Mouse (Mus musculus): ENCODE measurements at regions not wholly inside any gene's neighbourhood (a gene's known extent, or its start where the extent isn't known, plus 50 kb on each side); places are given as distances from the start of the nearest gene placed in this dataset.
A peak's percentile ranks its signal among the peaks of the same experiment; 100 is the strongest.

DNA sequence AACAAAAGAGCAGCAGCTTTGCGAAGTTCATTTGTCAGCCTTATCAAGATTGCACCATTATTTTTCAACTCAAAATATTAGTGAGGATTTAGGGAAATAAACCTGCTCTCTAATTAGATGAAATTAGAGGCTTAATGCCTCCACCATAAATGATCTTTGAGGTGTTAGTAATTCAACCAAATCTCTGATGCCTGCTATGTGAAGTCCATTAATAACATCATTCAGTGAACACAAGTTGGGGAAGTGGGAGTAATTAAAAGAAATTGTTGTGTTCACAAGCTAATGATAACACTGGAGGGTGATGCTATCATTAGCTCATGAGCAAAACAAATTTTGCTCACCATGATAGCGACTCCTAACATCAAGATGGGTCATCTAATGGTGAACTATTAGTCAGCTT is 246.0 kb downstream of the Ttc6 start:
- H3K27me3 ChIP-seq (replicated peaks; ENCODE audit: control insufficient read depth, insufficient read depth, low read length), result no peaks in the 10 kb centered on the region
- H3K4me3 ChIP-seq (ENCODE audit: insufficient read depth, low read depth, low read length), result no peak overlapping the region
- no peaks in the 10 kb centered on the region for H3K36me3 ChIP-seq (ENCODE audit: control insufficient read depth, insufficient read depth, low read length)
- TF ChIP-seq POLR2A (IDR thresholded peaks at IDR 0.05; ENCODE audit: low read depth, low read length) (no peak), CTCF (conservative IDR thresholded peaks at IDR 0.05; ENCODE audit: insufficient read depth, insufficient read length, low read depth, low read length) (no peak)
- H3K27ac ChIP-seq (ENCODE audit: insufficient read depth, low read depth, low read length), result no peak overlapping the region
- H3K4me1 ChIP-seq (ENCODE audit: control insufficient read depth, insufficient read depth, low read length), result no peaks in the 10 kb centered on the region
- DNase-seq, result no peak
- WGBS, result 83% methylated on average over 2 of the region's 2 CpGs

DNA sequence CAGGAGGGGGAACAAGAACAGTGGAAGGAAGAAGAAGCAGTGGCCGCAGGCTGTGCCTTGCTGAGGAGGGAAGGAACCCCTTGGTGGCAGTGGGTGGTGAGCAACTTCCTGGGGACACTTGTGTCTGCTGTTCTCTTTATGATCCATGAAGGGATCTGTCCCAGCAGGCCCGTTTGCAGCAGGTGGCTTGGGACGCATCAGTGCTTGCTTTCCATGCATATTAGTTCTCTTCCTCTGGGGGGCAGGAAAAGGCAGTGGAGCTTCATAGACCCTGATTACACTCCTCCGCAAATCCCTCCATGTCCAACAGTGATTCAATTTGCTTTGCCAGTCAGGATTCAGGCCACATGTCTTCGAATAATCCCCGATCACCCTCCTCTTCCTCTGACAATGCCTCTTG is 259.9 kb downstream of the Ttc6 start:
- H3K4me1 ChIP-seq (ENCODE audit: control insufficient read depth, insufficient read depth, low read length), result no peaks in the 10 kb centered on the region
- 32% methylated on average over 6 of the region's 6 CpGs for WGBS
- H3K27ac ChIP-seq (ENCODE audit: insufficient read depth, low read depth, low read length), result no peak overlapping the region
- no peaks in the 10 kb centered on the region for H3K36me3 ChIP-seq (ENCODE audit: control insufficient read depth, insufficient read depth, low read length)
- DNase-seq, result no peak
- H3K4me3 ChIP-seq (ENCODE audit: insufficient read depth, low read depth, low read length), result no peak overlapping the region
- no peak for TF ChIP-seq CTCF (conservative IDR thresholded peaks at IDR 0.05; ENCODE audit: insufficient read depth, insufficient read length, low read depth, low read length)
- no peaks in the 10 kb centered on the region for H3K27me3 ChIP-seq (replicated peaks; ENCODE audit: control insufficient read depth, insufficient read depth, low read length)

DNA sequence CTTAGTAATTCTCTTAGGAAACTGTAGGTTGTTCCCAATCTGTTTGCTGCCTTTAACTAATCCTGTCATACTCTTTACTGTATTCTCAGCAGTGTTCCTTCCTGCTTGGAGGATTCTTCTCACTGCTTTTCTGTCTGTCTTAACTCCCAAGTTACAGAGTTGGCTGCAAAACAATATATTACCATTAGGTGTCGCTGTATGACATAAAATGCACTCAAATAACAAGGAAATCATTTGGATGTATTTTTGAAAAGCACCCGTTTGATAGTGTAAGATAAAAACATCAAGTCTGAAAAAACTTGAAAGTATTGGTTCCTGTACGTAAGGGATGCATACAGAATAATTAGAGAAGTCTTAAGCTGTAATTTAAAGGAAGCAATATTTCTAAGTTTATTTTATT is 261.8 kb downstream of the Ttc6 start:
- 7% methylated on average over 3 of the region's 3 CpGs for WGBS
- H3K36me3 ChIP-seq (ENCODE audit: control insufficient read depth, insufficient read depth, low read length), result no peaks in the 10 kb centered on the region
- H3K4me3 ChIP-seq (ENCODE audit: insufficient read depth, low read depth, low read length), result no peak overlapping the region
- TF ChIP-seq CTCF (conservative IDR thresholded peaks at IDR 0.05; ENCODE audit: insufficient read depth, insufficient read length, low read depth, low read length), result peak; percentile 24
- no peak for TF ChIP-seq POLR2A (IDR thresholded peaks at IDR 0.05; ENCODE audit: low read depth, low read length)
- H3K27ac ChIP-seq (ENCODE audit: insufficient read depth, low read depth, low read length), result no peak overlapping the region
- peak; percentile 43 for DNase-seq
- H3K4me1 ChIP-seq (ENCODE audit: control insufficient read depth, insufficient read depth, low read length), result no peaks in the 10 kb centered on the region
- no peaks in the 10 kb centered on the region for H3K27me3 ChIP-seq (replicated peaks; ENCODE audit: control insufficient read depth, insufficient read depth, low read length)

GRCm38 (mm10) chr12:57842813-57843212 is 278.9 kb downstream of the Ttc6 start:
- no peaks in the 10 kb centered on the region for H3K36me3 ChIP-seq (ENCODE audit: control insufficient read depth, insufficient read depth, low read length)
- WGBS, result 51% methylated on average over 4 of the region's 4 CpGs
- H3K27ac ChIP-seq (ENCODE audit: insufficient read depth, low read depth, low read length), result no peak overlapping the region
- DNase-seq, result peak; percentile 5
- no peak overlapping the region for H3K4me3 ChIP-seq (ENCODE audit: insufficient read depth, low read depth, low read length)
- no peaks in the 10 kb centered on the region for H3K27me3 ChIP-seq (replicated peaks; ENCODE audit: control insufficient read depth, insufficient read depth, low read length)
- TF ChIP-seq CTCF (conservative IDR thresholded peaks at IDR 0.05; ENCODE audit: insufficient read depth, insufficient read length, low read depth, low read length), result no peak
- no peak for TF ChIP-seq POLR2A (IDR thresholded peaks at IDR 0.05; ENCODE audit: low read depth, low read length)
- H3K4me1 ChIP-seq (ENCODE audit: control insufficient read depth, insufficient read depth, low read length), result no peaks in the 10 kb centered on the region

GRCm38 (mm10) chr12:57871028-57871427 is 307.1 kb downstream of the Ttc6 start:
- Histone ChIP-seq H3K27me3 (replicated peaks; ENCODE audit: control insufficient read depth, insufficient read depth, low read length) (no peaks in the 10 kb centered on the region), H3K4me3 (ENCODE audit: insufficient read depth, low read depth, low read length) (no peak overlapping the region), H3K27ac (ENCODE audit: insufficient read depth, low read depth, low read length) (no peak overlapping the region), H3K4me1 (ENCODE audit: control insufficient read depth, insufficient read depth, low read length) (no peaks in the 10 kb centered on the region), H3K36me3 (ENCODE audit: control insufficient read depth, insufficient read depth, low read length) (no peaks in the 10 kb centered on the region)
- no peak for TF ChIP-seq CTCF (conservative IDR thresholded peaks at IDR 0.05; ENCODE audit: insufficient read depth, insufficient read length, low read depth, low read length)
- TF ChIP-seq POLR2A (IDR thresholded peaks at IDR 0.05; ENCODE audit: low read depth, low read length), result no peak
- DNase-seq, result no peak
- WGBS, result 86% methylated on average over 2 of the region's 2 CpGs

- Histone ChIP-seq H3K4me3 (ENCODE audit: insufficient read depth, low read depth, low read length) (no peak overlapping the region), H3K36me3 (ENCODE audit: control insufficient read depth, insufficient read depth, low read length) (no peaks in the 10 kb centered on the region), H3K27me3 (replicated peaks; ENCODE audit: control insufficient read depth, insufficient read depth, low read length) (no peaks in the 10 kb centered on the region), H3K4me1 (ENCODE audit: control insufficient read depth, insufficient read depth, low read length) (no peaks in the 10 kb centered on the region), H3K27ac (ENCODE audit: insufficient read depth, low read depth, low read length) (no peak overlapping the region)
- 67% methylated on average over 4 of the region's 4 CpGs for WGBS
- no peak for DNase-seq
- no peak for TF ChIP-seq CTCF (conservative IDR thresholded peaks at IDR 0.05; ENCODE audit: insufficient read depth, insufficient read length, low read depth, low read length)
- no peak for TF ChIP-seq POLR2A (IDR thresholded peaks at IDR 0.05; ENCODE audit: low read depth, low read length)
Observed at GRCm38 (mm10) chr12:57890783-57891478, 320.6 kb upstream of the Sstr1 start.

DNA sequence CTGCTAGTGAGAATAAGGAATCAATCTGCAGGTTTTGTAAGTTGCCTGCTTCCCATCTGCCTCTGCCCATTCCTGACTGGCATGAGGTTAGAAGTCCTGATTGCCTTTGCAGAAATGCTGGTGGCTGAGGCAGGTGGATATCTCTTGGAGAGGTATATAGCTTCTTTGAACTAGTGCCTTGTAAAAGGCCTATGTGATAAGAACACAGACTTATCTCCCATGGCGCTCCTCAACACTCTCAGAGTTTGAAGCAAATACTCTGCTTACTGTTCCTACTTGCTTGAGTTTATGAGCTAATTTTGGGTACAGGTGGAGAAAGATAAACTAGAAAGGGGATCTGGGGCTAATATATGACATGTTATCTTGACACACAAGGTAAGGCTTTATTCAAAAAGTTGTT is 320.0 kb upstream of the Sstr1 start:
- H3K4me3 ChIP-seq (ENCODE audit: insufficient read depth, low read depth, low read length), result no peak overlapping the region
- H3K36me3 ChIP-seq (ENCODE audit: control insufficient read depth, insufficient read depth, low read length), result no peaks in the 10 kb centered on the region
- TF ChIP-seq POLR2A (IDR thresholded peaks at IDR 0.05; ENCODE audit: low read depth, low read length), result no peak
- no peak for TF ChIP-seq CTCF (conservative IDR thresholded peaks at IDR 0.05; ENCODE audit: insufficient read depth, insufficient read length, low read depth, low read length)
- H3K27me3 ChIP-seq (replicated peaks; ENCODE audit: control insufficient read depth, insufficient read depth, low read length), result no peaks in the 10 kb centered on the region
- H3K4me1 ChIP-seq (ENCODE audit: control insufficient read depth, insufficient read depth, low read length), result no peaks in the 10 kb centered on the region
- DNase-seq, result no peak
- 95% methylated on average over 1 of the region's 1 CpGs for WGBS
- H3K27ac ChIP-seq (ENCODE audit: insufficient read depth, low read depth, low read length), result no peak overlapping the region
